Mouse (Mus musculus): Measurements from ENCODE around the gene Rnf167. TPM values are rescaled to one million over a fixed set of nuclear protein-coding genes. Genes with fewer than 3 reads are reported as not detected.

Gene Rnf167
- 133 and 135 TPM in 2 replicates for polyA plus RNA-seq (2015; fragmentation: Nextera tagmentation; extraction: Ambion mirVana)

DNA sequence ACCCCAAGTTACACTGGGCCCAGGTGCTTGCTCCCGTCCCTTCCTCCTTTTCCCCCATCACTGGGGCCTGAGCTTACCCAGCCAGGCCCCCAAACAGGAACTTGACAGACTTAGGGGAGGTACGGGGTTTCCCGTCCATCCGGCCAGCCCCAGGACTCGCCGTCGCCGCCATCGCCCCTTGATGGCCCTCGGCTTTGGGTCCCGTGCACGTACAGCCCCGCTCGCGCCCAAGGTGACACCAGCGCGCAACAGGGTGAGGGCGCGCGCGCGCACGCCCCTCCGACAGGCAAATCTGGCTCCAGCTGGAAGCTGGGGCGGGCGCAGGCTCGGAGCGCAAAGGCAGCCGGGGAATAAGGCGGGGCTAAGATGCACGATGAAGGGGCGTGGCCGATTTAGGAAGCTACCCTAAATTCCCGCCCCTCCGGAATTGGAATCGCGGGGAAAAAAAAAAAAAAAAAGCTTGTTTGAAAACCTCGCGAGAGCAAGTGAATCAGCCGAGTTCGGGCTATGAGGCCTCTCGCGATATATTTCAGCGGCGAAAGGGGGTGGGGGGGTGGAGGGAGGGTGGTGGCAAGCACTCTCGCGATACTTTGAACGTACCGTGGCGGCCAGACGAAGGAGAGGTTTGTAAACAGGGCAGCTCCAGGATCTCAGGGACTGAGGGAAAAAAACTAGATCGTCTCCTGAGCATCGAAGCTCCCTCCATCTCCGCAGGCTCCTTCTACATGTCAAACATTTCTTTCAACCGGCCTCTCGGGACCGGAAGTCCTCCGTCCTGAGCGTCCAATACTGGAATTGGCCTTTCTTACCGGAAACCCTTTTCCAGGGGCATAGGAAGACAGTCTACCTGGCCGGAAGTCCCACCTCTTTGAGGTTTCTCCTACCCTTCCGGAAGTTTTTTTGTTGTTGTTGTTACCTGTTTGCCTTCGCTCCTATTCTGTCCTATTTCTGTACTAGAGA lies at the start of gene Rnf167, which contains the start of gene Slc25a11:
TSS of gene Rnf167 (plus strand) at position 545 of the 960 bp plus-strand sequence.
TSS of gene Slc25a11 (minus strand) at position 789 of the 960 bp plus-strand sequence.
- Histone ChIP-seq H3K4me2 (ENCODE audit: low read length) (peak within 1 kb of the TSS; percentile 94), H3K4me3 (replicated peaks; ENCODE audit: low read length) (peak within 1 kb of the TSS; percentile 56), H3K27ac (ENCODE audit: low read length) (peak within 1 kb of the TSS; percentile 96), H3K27me3 (replicated peaks; ENCODE audit: control insufficient read depth, insufficient read depth, low read length) (no peaks in the 10 kb centered on the region), H3K9me3 (ENCODE audit: control insufficient read depth, low read length) (no peaks in the 10 kb centered on the region), H3K36me3 (ENCODE audit: control insufficient read depth, insufficient read depth) (peaks cover 27% of the 10 kb centered on the region), H3K4me1 (replicated peaks; ENCODE audit: control insufficient read depth, insufficient read depth, low read length) (peaks cover 33% of the 10 kb centered on the region), H3K9ac (replicated peaks; ENCODE audit: low read depth, low read length) (peak within 1 kb of the TSS; percentile 90)
- WGBS: under 1% methylated on average over 63 of the region's 63 CpGs
- peak; percentile 92 for ATAC-seq

DNA sequence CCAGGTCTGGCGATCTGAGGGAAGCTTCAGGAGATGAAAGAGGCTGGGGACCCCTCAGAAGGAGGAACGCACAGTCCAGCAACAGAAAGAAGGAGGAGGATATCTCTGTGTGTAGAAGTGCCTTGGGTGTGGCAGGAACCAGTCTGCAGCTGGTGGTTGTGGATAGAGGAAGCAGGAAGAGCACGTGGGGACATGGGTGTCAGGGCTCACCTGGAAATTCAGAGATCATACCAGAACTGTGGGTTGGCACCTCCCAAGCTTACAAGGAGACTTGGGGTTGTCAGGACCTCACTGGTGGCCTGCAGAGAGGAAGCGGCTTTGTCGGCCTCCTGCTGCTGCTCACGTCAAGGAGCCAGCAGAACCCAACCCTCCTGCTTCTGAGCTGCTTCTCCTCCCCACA lies 49.7 kb upstream of the Rnf167 start:
- no peak overlapping the region for H3K4me3 ChIP-seq (replicated peaks; ENCODE audit: low read length)
- 82% methylated on average over 6 of the region's 6 CpGs for WGBS
- H3K36me3 ChIP-seq (ENCODE audit: control insufficient read depth, insufficient read depth): peaks cover 2% of the 10 kb centered on the region
- no peaks in the 10 kb centered on the region for H3K9me3 ChIP-seq (ENCODE audit: control insufficient read depth, low read length)
- H3K9ac ChIP-seq (replicated peaks; ENCODE audit: low read depth, low read length): no peak overlapping the region
- no peaks in the 10 kb centered on the region for H3K4me1 ChIP-seq (replicated peaks; ENCODE audit: control insufficient read depth, insufficient read depth, low read length)
- H3K27me3 ChIP-seq (replicated peaks; ENCODE audit: control insufficient read depth, insufficient read depth, low read length): no peaks in the 10 kb centered on the region
- no peak overlapping the region for H3K4me2 ChIP-seq (ENCODE audit: low read length)
- no peak for ATAC-seq
- no peak overlapping the region for H3K27ac ChIP-seq (ENCODE audit: low read length)

DNA sequence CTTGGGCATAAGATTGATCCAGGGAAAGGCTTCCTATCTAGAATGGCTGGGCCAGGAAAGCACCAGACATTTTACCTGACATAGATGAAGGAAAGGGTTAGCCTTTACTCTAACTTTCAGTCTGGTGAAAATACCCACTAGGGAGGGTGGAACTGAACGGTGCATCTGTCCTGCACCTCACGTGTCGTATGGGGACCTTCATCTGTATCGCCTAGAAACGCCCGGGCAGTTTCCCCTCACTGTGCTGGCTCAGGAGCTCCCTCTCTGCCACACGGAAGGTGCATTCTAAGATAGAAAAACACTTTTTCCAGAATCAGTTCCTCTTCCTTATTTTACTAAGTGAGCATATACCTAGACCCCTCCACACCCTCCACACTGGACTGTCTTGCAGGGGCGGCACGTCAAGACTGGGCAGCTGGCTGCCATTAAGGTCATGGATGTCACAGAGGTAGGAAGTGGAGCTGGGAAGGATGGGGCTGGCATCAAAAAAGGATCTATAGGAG lies 48.5 kb upstream of the Rnf167 start:
- Histone ChIP-seq H3K27ac (ENCODE audit: low read length) (no peak overlapping the region), H3K36me3 (ENCODE audit: control insufficient read depth, insufficient read depth) (peaks cover 4% of the 10 kb centered on the region), H3K27me3 (replicated peaks; ENCODE audit: control insufficient read depth, insufficient read depth, low read length) (no peaks in the 10 kb centered on the region), H3K4me1 (replicated peaks; ENCODE audit: control insufficient read depth, insufficient read depth, low read length) (no peaks in the 10 kb centered on the region), H3K4me2 (ENCODE audit: low read length) (no peak overlapping the region), H3K4me3 (replicated peaks; ENCODE audit: low read length) (no peak overlapping the region), H3K9ac (replicated peaks; ENCODE audit: low read depth, low read length) (no peak overlapping the region), H3K9me3 (ENCODE audit: control insufficient read depth, low read length) (no peaks in the 10 kb centered on the region)
- no peak for ATAC-seq
- WGBS: 91% methylated on average over 9 of the region's 9 CpGs

DNA sequence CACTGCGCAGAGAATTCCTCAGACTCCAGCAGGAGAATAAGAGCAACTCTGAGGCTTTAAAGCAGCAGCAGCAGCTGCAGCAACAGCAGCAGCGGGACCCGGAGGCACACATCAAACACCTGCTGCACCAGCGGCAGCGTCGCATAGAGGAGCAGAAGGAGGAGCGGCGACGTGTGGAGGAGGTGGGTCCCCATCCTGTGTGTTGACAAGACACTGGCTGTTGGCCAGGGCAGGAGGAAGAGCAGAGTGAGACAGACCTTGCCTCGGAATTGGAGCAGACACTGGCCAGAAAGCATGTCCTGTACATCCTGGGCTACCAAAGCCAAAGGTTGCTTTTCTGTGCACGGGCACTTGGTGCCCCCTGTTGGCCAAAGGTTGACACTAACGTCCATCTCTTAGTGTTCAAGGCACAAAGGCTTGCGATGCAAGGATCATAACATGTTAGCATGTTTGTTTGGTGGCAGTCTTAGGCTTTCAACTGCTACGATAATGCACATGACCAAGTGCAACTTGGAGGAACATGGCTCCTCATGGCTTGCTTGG lies 41.9 kb upstream of the Rnf167 start:
- Histone ChIP-seq H3K9me3 (ENCODE audit: control insufficient read depth, low read length) (no peaks in the 10 kb centered on the region), H3K4me2 (ENCODE audit: low read length) (no peak overlapping the region), H3K36me3 (ENCODE audit: control insufficient read depth, insufficient read depth) (peaks cover 33% of the 10 kb centered on the region), H3K4me1 (replicated peaks; ENCODE audit: control insufficient read depth, insufficient read depth, low read length) (no peaks in the 10 kb centered on the region), H3K27me3 (replicated peaks; ENCODE audit: control insufficient read depth, insufficient read depth, low read length) (no peaks in the 10 kb centered on the region), H3K4me3 (replicated peaks; ENCODE audit: low read length) (no peak overlapping the region), H3K9ac (replicated peaks; ENCODE audit: low read depth, low read length) (no peak overlapping the region), H3K27ac (ENCODE audit: low read length) (no peak overlapping the region)
- ATAC-seq: no peak
- 58% methylated on average over 14 of the region's 14 CpGs for WGBS

DNA sequence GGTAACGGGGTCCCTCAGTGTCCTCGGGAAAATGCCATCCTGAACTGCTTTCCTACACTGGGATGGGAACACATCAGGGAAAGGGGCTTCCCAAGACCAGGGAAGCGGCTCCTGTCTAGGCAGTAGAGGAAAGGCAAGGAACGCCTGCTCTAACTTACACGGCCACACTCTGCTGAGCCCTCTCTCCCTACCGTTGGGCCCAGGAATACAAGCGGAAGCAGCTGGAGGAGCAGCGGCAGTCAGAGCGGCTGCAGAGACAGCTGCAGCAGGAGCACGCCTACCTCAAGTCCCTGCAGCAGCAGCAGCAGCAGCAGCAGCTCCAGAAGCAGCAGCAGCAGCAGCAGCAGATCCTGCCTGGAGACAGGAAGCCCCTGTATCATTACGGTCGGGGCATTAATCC lies 40.3 kb upstream of the Rnf167 start:
- WGBS: 81% methylated on average over 12 of the region's 12 CpGs
- H3K4me1 ChIP-seq (replicated peaks; ENCODE audit: control insufficient read depth, insufficient read depth, low read length): no peaks in the 10 kb centered on the region
- no peaks in the 10 kb centered on the region for H3K9me3 ChIP-seq (ENCODE audit: control insufficient read depth, low read length)
- H3K9ac ChIP-seq (replicated peaks; ENCODE audit: low read depth, low read length): no peak overlapping the region
- H3K27ac ChIP-seq (ENCODE audit: low read length): no peak overlapping the region
- no peak overlapping the region for H3K4me3 ChIP-seq (replicated peaks; ENCODE audit: low read length)
- H3K36me3 ChIP-seq (ENCODE audit: control insufficient read depth, insufficient read depth): peaks cover 33% of the 10 kb centered on the region
- H3K4me2 ChIP-seq (ENCODE audit: low read length): no peak overlapping the region
- ATAC-seq: no peak
- H3K27me3 ChIP-seq (replicated peaks; ENCODE audit: control insufficient read depth, insufficient read depth, low read length): no peaks in the 10 kb centered on the region

DNA sequence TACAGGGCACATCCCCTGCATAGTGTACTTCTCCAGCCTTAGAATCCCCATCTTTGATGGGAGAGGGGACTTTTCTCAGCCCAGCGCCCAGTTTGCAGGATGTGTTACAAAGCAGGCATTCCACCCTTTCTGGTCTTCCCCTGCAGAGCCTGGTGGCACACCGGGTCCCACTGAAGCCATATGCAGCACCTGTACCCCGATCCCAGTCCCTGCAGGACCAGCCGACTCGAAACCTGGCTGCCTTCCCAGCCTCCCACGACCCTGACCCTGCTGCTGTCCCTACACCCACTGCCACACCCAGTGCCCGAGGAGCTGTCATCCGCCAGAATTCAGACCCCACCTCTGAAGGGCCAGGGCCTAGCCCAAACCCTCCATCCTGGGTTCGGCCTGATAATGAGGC lies 39.4 kb upstream of the Rnf167 start:
- Histone ChIP-seq H3K27ac (ENCODE audit: low read length) (no peak overlapping the region), H3K4me2 (ENCODE audit: low read length) (no peak overlapping the region), H3K36me3 (ENCODE audit: control insufficient read depth, insufficient read depth) (peaks cover 39% of the 10 kb centered on the region), H3K9ac (replicated peaks; ENCODE audit: low read depth, low read length) (no peak overlapping the region), H3K27me3 (replicated peaks; ENCODE audit: control insufficient read depth, insufficient read depth, low read length) (no peaks in the 10 kb centered on the region), H3K4me3 (replicated peaks; ENCODE audit: low read length) (no peak overlapping the region), H3K9me3 (ENCODE audit: control insufficient read depth, low read length) (no peaks in the 10 kb centered on the region), H3K4me1 (replicated peaks; ENCODE audit: control insufficient read depth, insufficient read depth, low read length) (no peaks in the 10 kb centered on the region)
- ATAC-seq: no peak
- WGBS: 92% methylated on average over 9 of the region's 9 CpGs

DNA sequence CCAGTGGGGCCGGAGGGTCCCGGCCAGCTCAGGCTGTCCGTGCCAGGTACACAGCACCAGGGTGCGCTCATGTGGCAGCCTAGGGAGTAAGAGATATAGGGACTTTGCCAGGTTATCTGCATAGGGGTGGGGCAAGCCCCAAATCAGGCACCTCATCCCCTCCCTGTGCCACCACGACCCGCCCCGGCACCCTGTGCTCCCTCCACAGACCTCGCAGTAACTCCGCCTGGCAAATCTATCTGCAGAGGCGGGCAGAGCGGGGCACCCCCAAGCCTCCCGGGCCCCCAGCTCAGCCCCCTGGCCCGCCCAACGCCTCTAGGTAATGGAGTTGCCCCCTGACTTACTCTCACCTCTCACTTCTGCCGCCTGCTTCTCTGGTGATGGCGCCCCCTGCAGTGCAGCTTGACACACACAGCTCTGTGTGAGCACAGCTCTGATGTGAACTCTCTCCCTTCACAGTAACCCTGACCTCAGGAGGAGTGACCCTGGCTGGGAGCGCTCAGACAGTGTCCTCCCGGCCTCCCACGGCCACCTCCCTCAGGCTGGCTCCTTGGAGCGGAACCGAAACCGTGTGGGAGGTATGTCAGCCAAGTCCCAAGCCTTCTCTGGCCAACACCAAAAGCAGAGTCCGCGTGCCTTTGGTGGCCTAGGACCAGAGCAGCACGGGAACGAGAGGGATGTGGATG lies 38.5 kb upstream of the Rnf167 start:
- no peak for ATAC-seq
- Histone ChIP-seq H3K9ac (replicated peaks; ENCODE audit: low read depth, low read length) (no peak overlapping the region), H3K27me3 (replicated peaks; ENCODE audit: control insufficient read depth, insufficient read depth, low read length) (no peaks in the 10 kb centered on the region), H3K4me3 (replicated peaks; ENCODE audit: low read length) (no peak overlapping the region), H3K4me2 (ENCODE audit: low read length) (no peak overlapping the region), H3K36me3 (ENCODE audit: control insufficient read depth, insufficient read depth) (peaks cover 44% of the 10 kb centered on the region), H3K9me3 (ENCODE audit: control insufficient read depth, low read length) (no peaks in the 10 kb centered on the region), H3K4me1 (replicated peaks; ENCODE audit: control insufficient read depth, insufficient read depth, low read length) (no peaks in the 10 kb centered on the region), H3K27ac (ENCODE audit: low read length) (no peak overlapping the region)
- 91% methylated on average over 26 of the region's 26 CpGs for WGBS

DNA sequence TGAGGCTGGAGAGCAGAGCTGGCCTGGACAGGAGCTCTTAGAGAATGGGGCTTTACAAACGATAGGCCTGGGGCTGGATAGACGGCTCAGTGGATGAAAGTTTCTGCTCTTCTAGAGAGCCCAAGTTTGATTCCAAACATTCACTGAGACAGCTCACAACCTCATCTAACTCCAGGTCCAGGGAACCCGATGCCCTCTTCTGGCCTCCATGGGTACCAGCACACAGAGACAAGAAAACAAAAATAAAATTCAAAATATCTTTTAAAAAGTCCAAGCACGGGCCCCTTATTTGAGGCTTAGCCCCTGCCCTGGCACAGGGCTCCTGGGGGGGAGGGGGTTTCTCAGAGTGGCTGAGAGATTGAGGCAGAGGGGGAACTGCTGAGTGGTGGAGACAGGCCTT lies 36.3 kb upstream of the Rnf167 start:
- H3K27me3 ChIP-seq (replicated peaks; ENCODE audit: control insufficient read depth, insufficient read depth, low read length): no peaks in the 10 kb centered on the region
- no peak overlapping the region for H3K4me2 ChIP-seq (ENCODE audit: low read length)
- H3K4me3 ChIP-seq (replicated peaks; ENCODE audit: low read length): no peak overlapping the region
- H3K9me3 ChIP-seq (ENCODE audit: control insufficient read depth, low read length): no peaks in the 10 kb centered on the region
- no peak overlapping the region for H3K27ac ChIP-seq (ENCODE audit: low read length)
- no peak overlapping the region for H3K9ac ChIP-seq (replicated peaks; ENCODE audit: low read depth, low read length)
- H3K4me1 ChIP-seq (replicated peaks; ENCODE audit: control insufficient read depth, insufficient read depth, low read length): peaks cover 6% of the 10 kb centered on the region
- WGBS: 91% methylated on average over 4 of the region's 4 CpGs
- no peak for ATAC-seq
- H3K36me3 ChIP-seq (ENCODE audit: control insufficient read depth, insufficient read depth): peaks cover 39% of the 10 kb centered on the region

DNA sequence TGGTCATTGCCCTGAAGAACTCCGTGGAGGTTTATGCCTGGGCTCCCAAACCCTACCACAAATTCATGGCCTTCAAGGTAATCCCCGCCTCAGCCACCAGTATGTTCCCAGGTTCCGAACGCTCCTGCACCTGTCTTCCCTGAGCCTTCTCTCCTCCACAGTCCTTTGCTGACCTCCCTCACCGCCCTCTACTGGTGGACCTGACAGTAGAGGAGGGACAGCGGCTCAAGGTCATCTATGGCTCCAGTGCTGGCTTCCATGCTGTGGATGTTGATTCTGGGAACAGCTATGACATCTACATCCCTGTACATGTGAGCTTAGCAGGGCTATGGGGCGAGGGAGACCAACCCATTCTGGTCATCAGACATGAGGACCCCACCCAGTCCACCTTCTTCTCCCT lies 34.5 kb upstream of the Rnf167 start:
- Histone ChIP-seq H3K9me3 (ENCODE audit: control insufficient read depth, low read length) (no peaks in the 10 kb centered on the region), H3K4me1 (replicated peaks; ENCODE audit: control insufficient read depth, insufficient read depth, low read length) (peaks cover 6% of the 10 kb centered on the region), H3K4me3 (replicated peaks; ENCODE audit: low read length) (no peak overlapping the region), H3K36me3 (ENCODE audit: control insufficient read depth, insufficient read depth) (peaks cover 31% of the 10 kb centered on the region), H3K4me2 (ENCODE audit: low read length) (no peak overlapping the region), H3K27me3 (replicated peaks; ENCODE audit: control insufficient read depth, insufficient read depth, low read length) (no peaks in the 10 kb centered on the region), H3K27ac (ENCODE audit: low read length) (no peak overlapping the region), H3K9ac (replicated peaks; ENCODE audit: low read depth, low read length) (no peak overlapping the region)
- WGBS: 86% methylated on average over 7 of the region's 7 CpGs
- no peak for ATAC-seq
